Mouse (Mus musculus): ENCODE data around the gene Myd88. TPM values are rescaled to one million over a fixed set of nuclear protein-coding genes. Genes with fewer than 3 reads are reported as not detected.
A peak's percentile ranks its signal among the peaks of the same experiment; 100 is the strongest.

The Myd88 gene
- total RNA-seq, 2 experiments from 2014 or later = 5.2 to 5.9 TPM

DNA sequence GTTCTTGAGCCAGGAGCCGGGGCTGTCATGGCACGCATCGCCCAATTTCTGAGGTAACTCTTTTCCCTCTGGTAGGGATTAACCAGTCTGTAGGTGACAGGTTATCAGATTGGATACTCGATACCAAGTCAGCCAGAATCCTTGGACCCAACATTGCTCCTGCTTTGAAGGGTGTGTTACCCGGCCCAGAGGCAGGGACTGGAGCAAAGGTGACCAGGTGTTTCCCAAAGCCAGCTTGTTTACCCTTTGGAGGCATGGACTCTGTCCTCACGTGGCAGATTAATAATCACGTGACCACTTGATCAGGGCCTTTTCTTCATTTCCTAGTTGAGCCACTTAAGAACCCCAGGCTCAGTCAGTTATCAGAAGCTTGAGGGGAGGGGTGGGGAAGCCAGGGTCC lies 1.5 kb upstream of the Myd88 start:
- no peak for DNase-seq (ENCODE audit: low spot score in 2 of 2)

DNA sequence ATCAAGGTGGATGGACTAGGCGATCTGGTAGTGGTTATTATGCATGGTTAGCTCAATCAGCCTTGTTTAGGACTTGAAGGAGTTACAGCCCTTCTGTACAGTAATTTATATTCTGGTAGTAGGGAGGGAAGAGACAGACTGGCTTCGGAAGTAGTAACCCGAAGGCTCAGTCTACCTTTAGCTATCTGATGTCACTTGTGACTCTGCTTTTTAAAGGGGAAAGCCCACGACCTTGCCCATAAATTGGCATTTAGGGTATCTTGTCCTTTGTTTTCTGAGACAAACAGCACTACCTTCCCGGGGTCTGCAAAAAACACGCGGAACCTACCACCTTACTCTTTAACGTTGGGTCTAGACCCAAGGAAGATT lies 1.0 kb downstream of the Myd88 start:
- DNase-seq (ENCODE audit: low spot score in 2 of 2) = no peak

DNA sequence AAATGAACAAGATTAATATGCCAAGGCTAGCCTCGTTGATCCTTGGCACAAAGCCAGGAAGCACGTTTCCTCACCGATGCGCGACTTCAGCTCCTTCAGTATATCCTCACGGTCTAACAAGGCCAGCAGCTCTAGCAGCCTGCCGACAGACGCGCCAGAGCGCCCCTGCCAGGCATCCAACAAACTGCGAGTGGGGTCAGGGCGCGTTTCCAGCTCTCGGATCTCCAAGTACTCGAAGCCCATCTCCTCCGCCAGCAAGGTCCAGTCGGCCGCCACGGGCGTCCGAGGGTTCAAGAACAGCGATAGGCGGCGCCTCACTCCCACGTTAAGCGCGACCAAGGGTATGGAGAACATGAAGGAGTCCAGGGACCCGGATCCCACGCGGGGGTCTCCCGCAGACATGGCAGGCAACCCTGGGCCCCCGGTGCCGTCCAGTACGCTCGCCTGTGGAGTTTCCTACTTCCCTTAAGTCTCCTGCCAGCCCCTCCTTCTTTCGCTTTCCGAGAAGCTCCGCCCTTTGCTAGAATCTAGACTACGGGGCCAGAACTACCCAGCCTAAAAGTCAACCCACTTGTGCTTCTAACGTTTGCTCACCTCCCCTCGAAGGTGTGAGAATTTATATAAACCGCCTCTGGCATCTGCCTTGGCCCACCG lies 1.5 kb downstream of the Myd88 start, which contains the start of gene Acaa1a:
TSS of gene Acaa1a (plus strand) at position 119 of the 654 bp plus-strand sequence.
- DNase-seq (ENCODE audit: low spot score in 2 of 2) = peak; percentile 64 to 68

DNA sequence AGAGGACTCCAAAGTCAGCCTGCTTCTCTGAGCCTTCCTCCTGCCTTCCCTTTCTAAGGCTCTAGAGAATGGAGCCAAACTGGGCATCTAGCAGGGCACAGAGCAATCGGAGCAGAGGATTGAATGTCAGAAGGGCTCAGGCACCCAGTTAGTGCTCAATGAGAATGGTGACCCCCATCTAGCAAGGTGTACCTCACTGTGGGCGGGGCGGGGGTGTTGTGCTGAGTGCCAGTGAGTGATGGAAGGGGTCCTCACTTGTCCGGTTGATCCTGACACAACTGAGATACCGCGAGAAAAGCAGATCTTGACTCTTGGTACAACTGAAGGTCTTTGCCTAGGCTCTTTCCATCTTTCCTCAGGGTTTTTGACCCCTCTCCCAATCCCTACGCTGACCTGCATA lies 2.1 kb downstream of the Myd88 start:
- DNase-seq (ENCODE audit: low spot score in 2 of 2) = no peak

DNA sequence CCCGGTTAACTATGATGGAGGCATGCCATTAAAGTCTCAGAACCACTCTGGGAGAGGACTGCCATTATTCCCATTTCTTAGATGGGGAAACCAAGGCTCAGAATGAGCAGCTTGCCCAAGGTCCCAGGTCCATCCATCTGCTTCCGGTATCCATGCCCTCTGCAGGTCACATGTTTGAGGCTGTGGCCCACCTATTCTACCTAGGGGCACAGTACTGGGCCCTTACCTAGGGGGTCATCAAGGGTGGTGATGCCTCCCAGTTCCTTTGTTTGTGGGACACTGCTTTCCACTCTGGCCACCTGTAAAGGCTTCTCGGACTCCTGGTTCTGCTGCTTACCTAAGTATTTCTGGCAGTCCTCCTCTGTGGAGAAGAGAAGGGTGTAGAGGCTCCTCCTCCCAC lies 2.9 kb downstream of the Myd88 start:
- DNase-seq (ENCODE audit: low spot score in 2 of 2) = no peak

DNA sequence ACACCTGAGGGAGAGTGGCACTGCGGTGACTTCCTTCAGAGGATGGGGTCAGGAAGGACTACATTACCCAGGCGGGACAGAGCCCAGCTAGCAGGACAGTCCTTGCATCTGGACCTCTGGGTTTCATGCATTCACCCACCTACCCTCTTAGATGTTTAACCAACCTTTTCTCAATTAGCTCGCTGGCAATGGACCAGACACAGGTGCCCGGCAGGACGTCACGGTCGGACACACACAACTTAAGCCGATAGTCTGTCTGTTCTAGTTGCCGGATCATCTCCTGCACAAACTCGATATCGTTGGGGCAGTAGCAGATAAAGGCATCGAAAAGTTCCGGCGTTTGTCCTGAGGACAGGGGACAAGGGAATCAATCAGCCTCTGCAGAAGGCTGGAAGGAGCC lies 3.4 kb downstream of the Myd88 start:
- no peak for DNase-seq (ENCODE audit: low spot score in 2 of 2)

DNA sequence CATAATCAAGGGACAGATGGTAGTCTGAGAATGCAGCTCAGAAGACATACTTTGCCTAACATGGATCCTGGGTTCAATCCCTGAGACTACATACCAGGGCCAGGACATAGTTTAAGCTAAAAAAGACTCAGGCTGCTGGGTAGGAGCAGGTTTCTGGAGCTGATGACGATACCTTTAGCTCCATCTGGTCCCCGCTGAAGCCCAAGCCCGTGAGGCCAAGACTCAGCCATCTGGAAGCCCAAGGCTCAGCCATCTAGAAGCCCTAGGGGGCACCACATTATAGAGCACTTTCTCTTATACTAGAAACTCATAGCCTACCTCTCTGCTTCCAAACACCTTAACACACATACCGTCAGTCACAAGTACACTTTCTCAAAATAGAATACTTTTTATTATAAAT lies 5.6 kb downstream of the Myd88 start:
- DNase-seq (ENCODE audit: low spot score in 2 of 2) = no peak

DNA sequence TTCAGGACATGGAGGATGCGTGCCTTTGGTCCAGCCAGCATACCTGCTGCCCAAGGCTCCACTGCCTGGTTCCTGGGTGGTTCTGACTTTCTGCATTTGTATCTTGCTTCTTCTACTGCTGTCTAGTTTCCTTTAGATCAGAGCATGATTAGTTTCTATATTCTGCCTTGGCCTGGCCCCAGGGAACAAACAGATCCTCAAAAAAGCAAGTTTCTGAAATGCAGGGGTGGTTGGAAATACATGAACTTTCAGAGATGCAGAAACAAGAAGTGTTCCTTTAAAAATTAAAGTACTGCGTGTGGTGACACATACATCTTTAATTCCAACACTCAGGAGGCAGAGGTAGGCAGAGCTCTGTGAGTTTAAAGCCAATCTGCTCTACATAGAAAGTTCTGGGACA lies 6.4 kb downstream of the Myd88 start:
- DNase-seq (ENCODE audit: low spot score in 2 of 2) = no peak

DNA sequence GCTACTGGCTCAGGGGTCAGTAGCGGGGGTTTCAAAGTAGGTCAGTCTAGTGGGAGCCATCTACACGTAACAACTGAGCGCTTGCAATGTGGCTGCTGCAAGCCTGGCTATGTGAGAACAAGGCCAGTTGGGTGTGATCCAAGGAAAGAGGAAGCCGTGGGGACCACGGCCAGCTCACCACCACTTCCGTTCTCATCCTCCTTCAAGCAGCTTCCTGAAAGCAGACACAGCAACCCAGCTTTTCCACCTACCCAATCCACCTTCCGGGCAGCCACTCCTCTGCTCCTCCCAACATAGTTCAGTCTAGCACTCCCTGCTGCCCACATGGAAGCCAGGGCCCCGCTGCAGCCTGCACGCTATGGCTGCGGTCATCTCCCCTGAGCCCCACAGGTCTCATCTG lies 6.9 kb downstream of the Myd88 start:
- no peak for DNase-seq (ENCODE audit: low spot score in 2 of 2)

DNA sequence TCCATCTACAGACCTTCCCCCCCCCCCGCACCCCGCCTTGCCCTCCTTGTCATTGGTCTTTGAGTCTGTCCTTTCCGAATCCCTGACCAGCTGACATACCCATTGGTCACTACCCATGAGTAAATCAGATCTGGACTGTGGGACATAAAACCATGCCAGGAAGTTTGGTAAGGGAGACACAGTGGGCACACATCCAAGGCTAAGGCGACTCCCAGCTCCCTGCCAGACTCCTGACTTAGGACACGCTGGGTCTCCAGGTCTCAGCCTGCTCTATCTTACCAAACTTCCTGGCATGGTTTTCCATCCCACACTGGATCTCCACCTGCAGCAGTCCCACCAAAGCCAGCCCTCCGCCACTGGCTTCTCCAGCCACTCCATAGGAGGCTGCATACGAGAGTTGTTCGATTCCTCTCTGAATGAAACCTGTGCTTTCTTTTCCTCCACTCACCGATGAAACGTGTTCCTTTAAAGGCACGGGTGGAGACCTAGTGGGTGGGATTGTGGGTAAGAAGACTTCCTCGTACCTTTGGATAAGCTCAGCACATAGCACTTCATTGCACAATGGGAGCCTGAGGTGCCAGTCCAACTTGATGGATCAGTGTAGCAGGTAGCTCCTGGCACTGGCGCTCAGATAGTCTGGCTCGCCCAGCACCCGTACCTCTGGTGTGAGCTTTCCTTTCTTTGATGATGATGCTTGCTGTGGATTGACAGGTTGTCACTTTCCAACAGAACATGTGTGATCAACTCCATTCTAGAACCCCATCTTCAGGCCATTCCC lies 10.8 kb downstream of the Myd88 start:
- no peak for DNase-seq (ENCODE audit: low spot score in 2 of 2)

DNA sequence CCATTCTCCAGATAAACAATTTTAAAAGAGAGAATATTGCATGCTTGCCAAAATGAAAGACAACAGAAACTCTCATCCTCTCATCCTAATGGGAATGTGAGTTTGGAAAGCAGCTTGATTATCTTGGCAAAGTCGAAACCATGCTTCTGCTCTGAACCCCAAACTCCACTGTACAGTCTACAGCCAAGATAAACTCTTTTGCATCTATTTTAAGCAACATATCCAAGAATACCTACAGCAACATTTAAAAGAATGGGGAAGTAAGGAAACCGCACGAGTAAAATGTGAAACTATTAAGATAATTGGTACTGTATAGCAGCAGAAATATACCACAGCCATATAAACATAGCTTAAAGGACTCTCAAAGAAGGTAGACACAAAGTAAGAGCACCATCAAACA lies 12.7 kb downstream of the Myd88 start:
- no peak for DNase-seq (ENCODE audit: low spot score in 2 of 2)

DNA sequence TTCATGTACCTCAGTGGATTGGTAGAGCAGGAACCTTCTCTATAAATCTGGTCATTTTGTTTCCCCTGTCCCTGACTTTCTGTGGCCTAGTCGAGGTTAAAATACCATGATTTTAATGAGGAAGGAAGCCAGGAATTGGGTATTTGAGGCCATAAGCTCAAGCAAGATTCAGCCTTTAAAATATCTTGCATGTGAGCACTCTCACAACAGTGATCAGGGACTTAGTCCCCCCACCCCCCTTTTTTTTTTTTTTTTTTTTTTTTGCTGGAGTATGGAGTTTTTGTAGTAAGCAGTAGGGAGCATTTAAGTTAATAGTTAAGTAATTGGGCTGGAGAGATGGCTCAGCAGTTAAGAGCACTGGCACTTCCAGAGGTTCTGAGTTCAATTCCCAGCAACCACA lies 17.1 kb downstream of the Myd88 start:
- DNase-seq (ENCODE audit: low spot score in 2 of 2) = no peak

DNA sequence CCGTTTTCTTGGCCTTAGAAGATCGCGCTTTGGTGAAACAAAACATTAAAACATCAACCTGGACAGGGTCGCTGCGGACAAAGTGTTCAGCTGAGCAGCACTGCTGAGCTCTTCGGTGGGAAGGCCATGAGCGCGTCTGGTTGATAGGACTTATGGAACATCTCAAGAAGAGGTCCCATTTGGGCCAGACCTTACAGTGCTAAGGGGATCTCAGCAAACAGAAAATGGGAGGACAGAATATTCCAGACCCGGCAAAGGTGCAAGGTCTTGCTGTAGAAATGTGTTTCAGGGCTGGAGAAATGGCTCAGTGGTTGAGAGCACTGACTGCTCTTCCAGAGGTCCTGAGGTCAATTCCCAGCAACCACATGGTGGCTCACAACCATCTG lies 18.0 kb downstream of the Myd88 start:
- DNase-seq (ENCODE audit: low spot score in 2 of 2) = no peak

DNA sequence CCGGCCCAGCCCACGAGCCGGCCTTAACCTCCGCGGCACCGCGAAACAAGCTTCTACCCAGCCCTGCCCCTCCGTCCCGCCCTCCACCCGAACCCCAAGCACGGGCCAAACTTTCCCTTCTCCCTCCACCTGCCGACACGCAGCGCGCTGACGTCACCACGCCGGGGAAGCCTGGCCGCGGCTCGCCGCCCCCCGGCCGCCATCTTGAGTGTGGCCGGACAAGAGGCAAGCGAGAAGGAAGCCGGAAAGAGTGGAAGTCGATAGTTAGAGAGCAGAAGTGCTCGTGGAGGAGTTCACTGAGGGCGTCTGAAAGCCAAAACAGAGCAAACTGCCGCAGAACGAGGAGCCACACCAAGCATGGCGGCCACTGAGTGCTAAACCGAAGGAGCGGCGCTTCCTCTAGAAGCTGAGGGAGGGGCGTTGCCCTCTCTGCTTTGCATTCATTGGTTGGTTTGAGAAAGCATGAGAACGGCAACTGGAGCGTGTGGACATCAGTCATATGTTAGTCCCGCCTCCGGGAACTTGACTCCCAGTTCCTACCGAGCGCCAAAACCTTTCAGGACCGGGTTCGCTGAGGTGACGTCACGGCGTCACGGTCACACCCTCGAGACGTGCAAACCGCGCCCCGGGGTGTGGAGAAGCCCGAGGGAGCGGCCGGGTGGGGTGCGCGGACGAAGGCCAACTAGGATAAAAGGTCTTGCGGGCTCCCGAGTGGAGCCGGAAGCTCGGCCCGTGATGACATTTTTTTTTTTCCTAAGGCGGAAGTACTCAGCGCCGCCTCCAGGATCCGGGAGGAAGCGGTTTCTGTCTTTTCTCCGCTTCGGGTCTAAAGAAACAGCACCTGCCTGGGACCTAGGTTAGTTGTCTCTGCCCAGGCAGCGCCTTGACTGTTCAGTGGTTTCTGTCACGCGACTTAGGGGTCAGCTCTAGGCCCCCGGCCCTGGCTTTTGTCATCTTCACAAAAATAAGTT lies 18.6 kb downstream of the Myd88 start, which contains the start of gene Oxsr1:
TSS of gene Oxsr1 (minus strand) at position 139 of the 971 bp plus-strand sequence.
- DNase-seq (ENCODE audit: low spot score in 2 of 2) = peak; percentile 99

DNA sequence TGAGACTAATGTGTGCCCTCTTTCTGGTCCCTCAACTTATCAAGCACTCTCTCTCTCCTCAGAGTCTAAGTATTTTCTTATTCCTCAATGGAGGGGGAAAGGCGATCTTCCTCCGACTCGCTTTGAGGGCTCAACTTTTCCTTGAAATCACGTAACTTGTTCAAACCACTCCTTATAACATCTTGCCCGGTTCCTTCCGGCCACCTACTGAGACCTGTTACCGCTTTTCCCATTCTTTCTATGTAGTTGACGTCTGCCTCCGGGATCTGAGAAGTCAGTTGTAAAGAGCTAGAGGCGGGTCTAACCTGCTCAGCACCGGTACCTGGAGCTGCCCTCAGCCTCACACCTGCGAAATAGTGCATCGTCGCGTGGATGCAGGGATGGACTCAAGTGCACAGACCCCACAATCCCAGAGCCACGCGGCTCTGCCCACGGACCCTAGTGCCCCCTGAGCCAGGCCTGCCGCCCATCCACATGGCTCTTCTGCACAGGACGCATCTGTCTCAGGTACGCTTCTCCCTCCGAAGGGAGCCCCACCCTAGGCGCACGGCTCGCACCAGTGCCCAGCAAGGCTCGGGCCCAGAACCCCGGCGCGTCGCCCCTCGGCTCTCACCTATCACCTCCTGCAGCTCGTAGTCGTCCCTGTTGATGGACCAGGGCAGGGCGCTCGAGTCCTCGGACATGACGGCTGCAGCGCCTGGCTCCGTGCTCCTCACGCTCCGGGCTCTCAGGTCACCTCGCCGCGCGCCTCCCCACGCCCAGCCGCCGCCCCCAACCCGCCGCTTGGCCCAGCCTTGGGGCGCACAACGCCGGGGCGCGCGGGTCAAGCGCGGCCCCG lies 19.6 kb downstream of the Myd88 start:
- no peak for DNase-seq (ENCODE audit: low spot score in 2 of 2)

DNA sequence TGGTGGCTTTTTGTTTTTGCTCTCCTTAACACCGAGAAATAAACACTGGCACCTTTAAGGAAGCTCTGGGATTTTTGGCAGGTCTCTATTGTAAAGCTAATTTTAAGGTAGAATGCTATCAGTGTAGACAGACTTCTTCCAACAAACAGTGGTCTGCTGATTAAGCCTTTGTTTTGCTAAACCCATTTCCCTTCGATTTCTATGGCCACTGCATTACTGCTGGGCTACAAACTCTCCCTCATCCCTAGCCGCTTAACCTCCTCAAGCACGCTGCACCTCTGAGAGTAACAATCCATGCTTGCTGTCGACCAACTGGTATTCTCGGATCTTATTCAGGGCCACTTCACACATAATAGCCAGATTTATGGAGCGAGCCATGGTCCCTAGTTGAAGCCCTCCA lies 20.3 kb downstream of the Myd88 start:
- no peak for DNase-seq (ENCODE audit: low spot score in 2 of 2)

DNA sequence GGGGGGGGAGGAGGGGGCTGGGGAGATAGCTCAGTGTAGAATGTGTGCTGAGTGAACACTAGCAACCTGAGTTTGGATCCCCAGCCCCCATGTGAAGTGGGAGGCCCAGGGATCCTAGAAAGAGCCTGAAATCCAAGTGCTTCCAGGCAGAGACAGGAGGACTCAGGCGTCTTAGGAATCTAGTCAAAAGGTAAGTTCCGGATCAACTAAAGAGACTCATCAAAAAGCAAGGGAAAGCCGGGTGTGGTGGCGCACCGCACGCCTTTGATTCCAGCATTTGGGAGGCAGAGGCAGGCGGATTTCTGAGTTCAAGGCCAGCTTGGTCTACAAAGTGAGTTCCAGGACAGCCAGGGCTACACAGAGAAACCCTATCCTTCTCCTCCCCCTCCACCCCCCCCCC lies 20.8 kb downstream of the Myd88 start:
- DNase-seq (ENCODE audit: low spot score in 2 of 2) = no peak

DNA sequence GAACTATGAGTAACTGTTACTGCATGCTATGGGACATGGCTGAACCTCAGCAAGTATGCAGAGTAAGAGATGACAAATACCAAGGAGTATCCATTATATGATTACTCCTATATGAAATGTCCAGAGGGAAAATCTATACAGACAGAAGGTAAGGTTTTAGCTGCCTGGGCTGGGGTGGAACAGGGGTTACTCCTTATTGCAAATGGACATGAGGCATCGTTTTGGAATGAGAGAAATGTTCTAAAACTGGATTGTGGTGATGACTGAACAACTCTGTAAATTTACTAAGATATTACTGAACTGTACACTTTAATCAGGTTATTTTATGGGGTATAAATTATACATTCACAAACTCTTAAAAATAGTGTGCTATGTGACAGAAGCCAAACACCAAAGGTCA lies 22.3 kb downstream of the Myd88 start:
- no peak for DNase-seq (ENCODE audit: low spot score in 2 of 2)

DNA sequence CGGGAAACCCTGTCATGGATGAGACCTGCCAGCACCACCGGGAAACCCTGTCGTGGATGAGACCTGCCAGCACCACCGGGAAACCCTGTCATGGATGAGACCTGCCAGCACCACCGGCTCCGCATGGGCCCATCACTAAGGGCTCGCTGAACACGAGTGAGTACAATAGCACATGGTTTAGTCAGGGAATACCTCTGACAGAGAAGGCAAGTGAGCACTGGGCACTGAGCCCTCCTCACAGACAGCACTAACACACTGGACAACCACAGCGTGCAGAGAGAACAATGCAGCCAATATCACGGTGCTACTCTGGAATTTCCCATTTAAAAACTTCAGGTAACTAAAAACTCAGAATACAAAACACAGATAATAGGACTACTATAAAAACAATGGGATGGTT lies 28.1 kb downstream of the Myd88 start:
- no peak for DNase-seq (ENCODE audit: low spot score in 2 of 2)

DNA sequence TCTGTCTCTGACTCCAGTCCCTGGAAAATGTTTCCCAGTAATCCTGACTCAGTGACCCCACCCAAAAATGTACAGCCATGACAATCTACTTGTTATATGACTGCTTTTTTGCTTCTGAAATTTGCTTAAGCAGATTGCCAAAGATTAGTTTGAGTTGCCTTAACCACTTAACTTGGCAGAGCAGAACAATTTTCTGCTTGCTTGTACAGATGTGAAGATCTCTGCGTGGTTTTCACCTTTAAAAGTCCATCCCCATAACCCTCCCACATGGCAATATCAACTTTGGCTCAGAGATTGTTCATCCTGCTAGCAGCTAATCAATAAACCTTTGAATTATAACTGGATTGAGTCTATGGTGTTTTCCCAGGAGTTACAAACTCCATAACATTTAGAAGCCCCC lies 32.1 kb downstream of the Myd88 start:
- DNase-seq (ENCODE audit: low spot score in 2 of 2) = no peak

DNA sequence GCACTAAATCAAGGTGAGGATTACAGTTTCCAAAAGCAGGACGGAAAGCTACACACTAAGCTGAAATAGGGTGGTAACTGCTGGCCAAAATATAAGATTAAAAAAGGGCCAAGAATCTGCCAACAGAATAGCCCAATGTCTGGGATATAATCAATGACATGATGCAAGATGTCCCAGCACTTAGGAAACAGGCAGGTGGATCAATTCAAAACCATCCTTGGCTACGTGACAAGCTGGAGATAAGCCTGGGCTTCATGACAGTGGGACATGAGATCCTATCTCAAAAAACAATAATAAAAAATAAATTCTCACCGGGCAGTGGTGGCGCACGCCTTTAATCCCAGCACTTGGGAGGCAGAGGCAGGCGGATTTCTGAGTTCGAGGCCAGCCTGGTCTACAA lies 35.3 kb downstream of the Myd88 start:
- DNase-seq (ENCODE audit: low spot score in 2 of 2) = no peak
